Mouse (Mus musculus): ENCODE data around the gene Timm23. TPM values are rescaled to one million over a fixed set of nuclear protein-coding genes. Genes with fewer than 3 reads are reported as not detected.
"Not testable (repeated sequence)": the region's sequence is repeated elsewhere in the genome, so short reads cannot be mapped to it uniquely, and the experiment has no call there.

The Timm23 gene
- total RNA-seq, 2 experiments from 2014 or later = 117 to 139 TPM

- DNase-seq (ENCODE audit: low spot score in 2 of 2) = not testable (repeated sequence)
Observed at GRCm38 (mm10) chr14:32136467-32136866, 65.2 kb downstream of the Timm23 start.

DNA sequence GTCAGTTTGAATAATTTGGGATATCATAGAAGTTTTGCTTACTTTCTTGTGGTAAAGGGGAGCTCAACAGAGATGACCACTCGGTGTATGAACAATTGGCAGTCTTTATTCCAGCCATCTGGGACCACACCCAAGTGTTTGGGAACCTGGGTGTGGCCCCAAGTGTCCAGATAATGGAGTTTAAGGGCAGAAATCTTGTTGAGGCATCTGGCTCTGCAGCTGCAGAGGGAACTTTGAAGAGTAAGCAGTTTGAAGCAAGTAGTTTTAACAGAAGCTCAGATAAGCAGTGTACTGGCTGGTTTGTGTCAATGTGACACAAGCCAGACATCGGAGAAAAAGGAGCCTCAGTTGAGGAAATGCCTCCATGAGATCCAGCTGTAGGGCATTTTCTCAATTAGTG lies 67.4 kb downstream of the Timm23 start:
- no peak for DNase-seq (ENCODE audit: low spot score in 2 of 2)

DNA sequence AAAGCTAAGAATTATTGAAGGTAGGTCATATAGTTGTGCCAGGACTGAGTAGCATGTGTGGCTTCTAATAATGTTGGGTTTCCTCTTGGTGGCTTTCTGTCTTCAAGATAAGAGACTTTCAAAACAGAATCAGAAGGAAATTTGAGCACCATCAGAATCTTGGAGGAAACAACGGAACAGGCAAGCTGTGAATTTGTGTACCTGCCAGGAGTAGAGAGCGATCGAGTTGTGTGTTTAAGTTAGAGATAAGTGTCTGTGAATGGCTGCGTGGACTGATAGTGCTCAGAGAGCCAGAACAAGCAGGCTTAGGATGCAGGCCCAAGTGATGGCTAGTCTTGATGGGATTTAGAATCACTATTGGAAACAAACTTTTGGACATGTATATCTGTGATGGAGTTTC lies 69.9 kb downstream of the Timm23 start:
- DNase-seq (ENCODE audit: low spot score in 2 of 2) = no peak

Other genes with a start within 250 kb of the Timm23 start
- 1 to 10 TPM; 4.4 to 5.5 TPM for gene Galnt15, start 172.9 kb downstream of the Timm23 start, total RNA-seq (2021)
- gene Oxnad1, start 116.5 kb downstream of the Timm23 start, total RNA-seq (2021) = 10 to 100 TPM; 16.4 to 18.5 TPM
- gene Dph3, start 116.2 kb downstream of the Timm23 start, total RNA-seq (2021) = 10 to 100 TPM; 55.3 to 60.2 TPM
- not detected for gene Msmb, start 59.9 kb downstream of the Timm23 start, total RNA-seq (2021)
- gene Ncoa4, start 42.0 kb downstream of the Timm23 start, total RNA-seq (2021) = 10 to 100 TPM; 59.1 to 67.0 TPM
- 10 to 100 TPM; 25.9 to 32.2 TPM for gene Parg, start 51 bp upstream of the Timm23 start, total RNA-seq (2021)
- gene Ogdhl, start 120.1 kb upstream of the Timm23 start, total RNA-seq (2021) = 1 to 10 TPM; 4.4 to 6.6 TPM
- not detected for gene 1700024G13Rik, start 186.5 kb upstream of the Timm23 start, total RNA-seq (2021)

Measured in gastrocnemius, postnatal 4 days (tissue).